Mouse (Mus musculus) neural tube, embryonic 11.5 days (tissue): ENCODE measurements at regions not wholly inside any gene's neighbourhood (a gene's known extent, or its start where the extent isn't known, plus 50 kb on each side); places are given as distances from the start of the nearest gene placed in this dataset.
A peak's percentile ranks its signal among the peaks of the same experiment; 100 is the strongest.

Source experiments
- ATAC-seq: fragments of 200-750 bp; cut with Nextera tagmentation; 2 replicates; pipeline ENCODE4 v1.8.0; 2017; ENCODE audit warnings: moderate number of reproducible peaks, mild to moderate bottlenecking, moderate TSS enrichment, moderate library complexity; ENCODE audit not compliant: insufficient read depth, low FRiP score, low TSS enrichment
- DNase-seq: peaks from one replicate; pipeline ENCODE4 v3.0.0-alpha.2; 2015; ENCODE audit warnings: low spot score
- H3K27ac ChIP-seq: fragments of 300-500 bp; sonication (generic); 2 replicates; pipeline ENCODE4 v1.5.1; 2014; ENCODE audit warnings: low read depth, mild to moderate bottlenecking, low read length
- H3K27me3 ChIP-seq: fragments of 300-500 bp; sonication (generic); 2 replicates; pipeline ENCODE4 v1.6.1; 2014; ENCODE audit warnings: mild to moderate bottlenecking, low read length, mixed read lengths; ENCODE audit not compliant: control insufficient read depth, insufficient read depth
- H3K36me3 ChIP-seq: fragments of 300-500 bp; sonication (generic); 2 replicates; pipeline ENCODE4 v1.6.1; 2014; ENCODE audit warnings: mild to moderate bottlenecking, low read length, moderate library complexity, mixed read lengths; ENCODE audit not compliant: control insufficient read depth, insufficient read depth
- H3K4me1 ChIP-seq: fragments of 300-500 bp; sonication (generic); 2 replicates; pipeline ENCODE4 v1.6.1; 2014; ENCODE audit warnings: low read length, mixed read lengths; ENCODE audit not compliant: control insufficient read depth, insufficient read depth
- H3K4me2 ChIP-seq: fragments of 300-500 bp; sonication (generic); 2 replicates; pipeline ENCODE4 v1.6.1; 2014; ENCODE audit warnings: low read depth, mild to moderate bottlenecking, moderate library complexity
- H3K4me3 ChIP-seq: fragments of 300-500 bp; sonication (generic); 2 replicates; pipeline ENCODE4 v1.5.1; 2014; ENCODE audit warnings: low read depth, low read length
- H3K9ac ChIP-seq: fragments of 300-500 bp; sonication (generic); 2 replicates; pipeline ENCODE4 v1.6.1; 2014; ENCODE audit warnings: mild to moderate bottlenecking, low read length
- H3K9me3 ChIP-seq: fragments of 300-500 bp; sonication (generic); 2 replicates; pipeline ENCODE4 v1.6.1; 2016; ENCODE audit warnings: low read length; ENCODE audit not compliant: control insufficient read depth
- WGBS: fragments of 180-500 bp; shearing (Covaris S2); extraction: QIAGEN DNeasy Blood & Tissue Kit; methylation state at CpG from one replicate; pipeline ENCODE4 v1.1.7; 2014; 5-methylcytosine and 5-hydroxymethylcytosine counted together

GRCm38 (mm10) chr5:133643326-133643725, 456.2 kb upstream of the Castor2 start:
- Histone ChIP-seq H3K27ac (no peak overlapping the region), H3K4me2 (no peak overlapping the region), H3K27me3 (no peaks in the 10 kb centered on the region), H3K4me3 (no peak overlapping the region), H3K36me3 (no peaks in the 10 kb centered on the region), H3K4me1 (no peaks in the 10 kb centered on the region), H3K9me3 (no peaks in the 10 kb centered on the region), H3K9ac (no peak overlapping the region)
- WGBS = 71% methylated on average over 2 of the region's 2 CpGs
- no peak for DNase-seq
- ATAC-seq = no peak

DNA sequence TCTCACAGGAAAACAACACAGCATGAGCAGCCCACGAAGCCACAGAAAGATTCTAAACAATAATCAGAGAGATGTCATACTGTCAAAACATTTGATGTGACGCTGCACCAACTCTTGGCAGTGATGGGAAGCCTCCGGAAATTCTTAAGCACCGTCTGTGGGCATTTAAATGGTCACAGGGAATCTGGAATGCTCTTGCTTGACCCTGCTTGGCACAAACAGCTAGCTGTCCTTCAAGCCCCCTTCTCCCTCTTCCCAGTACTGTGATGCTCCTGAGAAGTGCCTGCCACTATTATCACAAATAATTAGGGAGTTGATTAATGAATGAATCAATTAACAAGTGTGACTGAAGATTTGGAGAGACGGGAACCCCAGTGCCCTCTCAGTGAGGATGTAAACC, 465.0 kb upstream of the Castor2 start:
- ATAC-seq (no peak), DNase-seq (no peak)
- Histone ChIP-seq H3K27me3 (no peaks in the 10 kb centered on the region), H3K36me3 (no peaks in the 10 kb centered on the region), H3K4me1 (no peaks in the 10 kb centered on the region), H3K4me3 (no peak overlapping the region), H3K27ac (no peak overlapping the region), H3K9ac (no peak overlapping the region), H3K9me3 (no peaks in the 10 kb centered on the region), H3K4me2 (no peak overlapping the region)
- 71% methylated on average over 5 of the region's 5 CpGs for WGBS

DNA sequence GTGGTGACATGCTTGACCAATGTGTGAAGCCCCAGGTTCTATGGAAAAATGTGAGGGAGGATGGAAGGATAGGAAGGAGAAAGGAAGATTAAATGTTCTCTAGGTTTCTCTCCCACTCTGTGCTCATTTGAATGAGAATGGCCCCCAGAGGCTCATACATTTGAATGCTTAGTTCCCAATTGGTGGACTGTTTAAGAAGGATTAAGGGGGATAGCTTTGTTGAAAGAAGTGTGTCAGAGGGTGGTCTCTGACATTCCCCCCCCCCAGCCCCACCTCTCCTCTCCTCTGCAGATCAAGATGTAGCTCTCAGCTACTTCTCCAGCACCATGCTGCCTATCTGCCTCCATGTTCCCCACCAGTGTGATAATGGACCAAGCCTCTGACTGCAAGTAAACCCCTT, 467.7 kb upstream of the Castor2 start:
- H3K4me3 ChIP-seq = no peak overlapping the region
- no peak for DNase-seq
- no peaks in the 10 kb centered on the region for H3K4me1 ChIP-seq
- no peak overlapping the region for H3K9ac ChIP-seq
- no peaks in the 10 kb centered on the region for H3K27me3 ChIP-seq
- no peak overlapping the region for H3K27ac ChIP-seq
- no peak overlapping the region for H3K4me2 ChIP-seq
- H3K9me3 ChIP-seq = no peaks in the 10 kb centered on the region
- H3K36me3 ChIP-seq = no peaks in the 10 kb centered on the region
- no peak for ATAC-seq

- DNase-seq (no peak), ATAC-seq (no peak)
- WGBS = 83% methylated on average over 8 of the region's 8 CpGs
These were observed 480.2 kb upstream of the Castor2 start for GRCm38 (mm10) chr5:133619347-133619746.

GRCm38 (mm10) chr5:133601241-133601739, 498.2 kb upstream of the Castor2 start:
- Histone ChIP-seq H3K27me3 (no peaks in the 10 kb centered on the region), H3K4me2 (no peak overlapping the region), H3K4me1 (no peaks in the 10 kb centered on the region), H3K9me3 (no peaks in the 10 kb centered on the region), H3K9ac (no peak overlapping the region), H3K4me3 (no peak overlapping the region), H3K27ac (no peak overlapping the region), H3K36me3 (no peaks in the 10 kb centered on the region)
- ATAC-seq (no peak), DNase-seq (no peak)
- 80% methylated on average over 8 of the region's 8 CpGs for WGBS

More at GRCm38 (mm10) chr5:133619347-133619746, 480.2 kb upstream of the Castor2 start:
- Histone ChIP-seq H3K4me1 (no peaks in the 10 kb centered on the region), H3K4me2 (no peak overlapping the region), H3K27ac (no peak overlapping the region), H3K9me3 (no peaks in the 10 kb centered on the region), H3K27me3 (no peaks in the 10 kb centered on the region), H3K36me3 (no peaks in the 10 kb centered on the region), H3K4me3 (no peak overlapping the region), H3K9ac (no peak overlapping the region)

GRCm38 (mm10) chr5:133600630-133601029, 498.9 kb upstream of the Castor2 start:
- WGBS = 67% methylated on average over 5 of the region's 5 CpGs
- Histone ChIP-seq H3K4me2 (no peak overlapping the region), H3K9me3 (no peaks in the 10 kb centered on the region), H3K4me3 (no peak overlapping the region), H3K4me1 (no peaks in the 10 kb centered on the region), H3K27me3 (no peaks in the 10 kb centered on the region), H3K9ac (no peak overlapping the region), H3K27ac (no peak overlapping the region), H3K36me3 (no peaks in the 10 kb centered on the region)
- ATAC-seq = no peak
- DNase-seq = no peak

DNA sequence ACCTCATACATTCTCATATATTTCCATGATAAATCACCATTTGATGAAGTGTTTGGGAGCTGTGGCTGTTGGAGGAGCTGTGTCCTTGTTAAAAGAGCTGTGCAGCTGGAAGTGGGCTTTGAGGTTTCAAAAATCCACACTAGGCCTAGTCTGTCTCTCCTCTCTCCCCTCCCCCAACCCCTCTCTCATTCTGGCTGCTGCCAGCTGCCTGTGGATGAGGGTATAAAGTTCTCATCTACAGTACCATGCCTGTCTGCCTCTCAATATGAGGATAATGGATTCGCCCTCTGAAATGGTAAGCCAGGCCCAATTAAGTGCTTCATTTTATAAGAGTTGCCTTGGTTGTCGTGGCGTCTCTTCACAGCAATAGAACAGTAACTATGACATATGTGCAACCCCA, 501.4 kb upstream of the Castor2 start:
- H3K4me2 ChIP-seq = no peak overlapping the region
- H3K9me3 ChIP-seq = no peaks in the 10 kb centered on the region
- H3K4me1 ChIP-seq = no peaks in the 10 kb centered on the region
- WGBS = 78% methylated on average over 3 of the region's 3 CpGs
- no peak for ATAC-seq
- no peak overlapping the region for H3K27ac ChIP-seq
- no peak overlapping the region for H3K4me3 ChIP-seq
- H3K27me3 ChIP-seq = no peaks in the 10 kb centered on the region
- DNase-seq = no peak
- no peak overlapping the region for H3K9ac ChIP-seq
- no peaks in the 10 kb centered on the region for H3K36me3 ChIP-seq

GRCm38 (mm10) chr5:133586492-133586891, 513.0 kb upstream of the Castor2 start:
- Histone ChIP-seq H3K36me3 (no peaks in the 10 kb centered on the region), H3K9me3 (no peaks in the 10 kb centered on the region), H3K27me3 (no peaks in the 10 kb centered on the region), H3K4me2 (no peak overlapping the region), H3K4me1 (no peaks in the 10 kb centered on the region), H3K27ac (no peak overlapping the region), H3K9ac (no peak overlapping the region), H3K4me3 (no peak overlapping the region)
- no peak for DNase-seq
- no peak for ATAC-seq

DNA sequence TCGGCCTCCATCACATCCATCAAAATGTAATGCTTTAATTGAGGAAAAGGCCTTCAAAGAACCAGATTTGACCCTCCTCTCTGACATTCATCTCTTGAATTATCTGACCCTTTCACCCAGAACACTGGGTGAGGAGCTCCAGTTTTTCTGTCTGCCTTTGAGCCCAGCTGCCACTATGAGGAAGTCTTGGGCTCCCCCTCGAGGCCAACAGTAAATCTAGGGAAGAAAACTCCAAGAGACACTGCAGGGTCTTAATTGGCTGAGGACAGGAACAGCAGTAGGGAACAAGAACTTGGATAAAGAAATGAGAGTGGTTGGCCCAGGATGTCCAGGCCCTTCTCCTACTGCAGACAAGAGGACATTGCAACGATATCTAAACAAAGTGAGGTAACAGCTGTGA, 514.3 kb upstream of the Castor2 start:
- no peak for ATAC-seq
- H3K27ac ChIP-seq = no peak overlapping the region
- no peaks in the 10 kb centered on the region for H3K27me3 ChIP-seq
- no peak overlapping the region for H3K4me3 ChIP-seq
- peak; percentile 54 for DNase-seq
- H3K36me3 ChIP-seq = no peaks in the 10 kb centered on the region
- 35% methylated on average over 3 of the region's 3 CpGs for WGBS
- H3K9me3 ChIP-seq = no peaks in the 10 kb centered on the region
- no peak overlapping the region for H3K9ac ChIP-seq
- no peak overlapping the region for H3K4me2 ChIP-seq
- no peaks in the 10 kb centered on the region for H3K4me1 ChIP-seq
